Mouse (Mus musculus) kidney, embryonic 14.5 days (tissue): ENCODE results near the gene Plppr3. TPM values are rescaled to one million over a fixed set of nuclear protein-coding genes. Genes with fewer than 3 reads are reported as not detected.

Experiments
- ATAC-seq: fragments of 200-750 bp; cut with Nextera tagmentation; 2 replicates; pipeline ENCODE4 v1.8.0; 2017; ENCODE audit warnings: moderate number of reproducible peaks, mild to moderate bottlenecking, moderate TSS enrichment, moderate library complexity; ENCODE audit not compliant: low FRiP score, low TSS enrichment
- H3K27ac ChIP-seq: fragments of 300-500 bp; sonication (generic); 2 replicates; pipeline ENCODE4 v1.5.1; 2014; ENCODE audit warnings: low read depth, mild to moderate bottlenecking, low read length, moderate library complexity, mixed read lengths
- H3K27me3 ChIP-seq: fragments of 300-500 bp; sonication (generic); 2 replicates; pipeline ENCODE4 v1.6.1; 2014; ENCODE audit warnings: mild to moderate bottlenecking, low read length; ENCODE audit not compliant: control insufficient read depth, insufficient read depth
- H3K36me3 ChIP-seq: fragments of 300-500 bp; sonication (generic); 2 replicates; pipeline ENCODE4 v1.6.1; 2014; ENCODE audit warnings: low read length, mixed read lengths; ENCODE audit not compliant: control insufficient read depth, insufficient read depth
- H3K4me1 ChIP-seq: fragments of 300-500 bp; sonication (generic); 2 replicates; pipeline ENCODE4 v1.6.1; 2014; ENCODE audit warnings: low read length, mixed read lengths; ENCODE audit not compliant: control insufficient read depth, insufficient read depth
- H3K4me2 ChIP-seq: fragments of 300-500 bp; sonication (generic); replicated peaks from 2 replicates; pipeline ENCODE4 v1.6.1; 2014; ENCODE audit warnings: low read depth, mild to moderate bottlenecking, low read length
- H3K4me3 ChIP-seq: fragments of 300-500 bp; sonication (generic); 2 replicates; pipeline ENCODE4 v1.5.1; 2014; ENCODE audit warnings: mild to moderate bottlenecking, low read length
- H3K9ac ChIP-seq: fragments of 300-500 bp; sonication (generic); 2 replicates; pipeline ENCODE4 v1.6.1; 2014; ENCODE audit warnings: low read depth, mild to moderate bottlenecking, low read length, moderate library complexity
- H3K9me3 ChIP-seq: fragments of 300-500 bp; sonication (generic); 2 replicates; pipeline ENCODE4 v1.6.1; 2016; ENCODE audit warnings: low read length; ENCODE audit not compliant: control insufficient read depth
- WGBS: fragments of 180-500 bp; shearing (Covaris S2); extraction: QIAGEN DNeasy Blood & Tissue Kit; methylation state at CpG from one replicate; pipeline ENCODE4 v1.1.7; 2014; 5-methylcytosine and 5-hydroxymethylcytosine counted together
- polyA plus RNA-seq: library from polyadenylated mRNA; unstranded; fragments of >200 nt; fragmentation: Nextera tagmentation; extraction: Ambion mirVana; gene quantifications from 2 replicates; pipeline ENCODE4 v1.2.1, GENCODE M21; 2014

The Plppr3 gene
- polyA plus RNA-seq, 1 experiment from 2014 or later, result 59.7 TPM

DNA sequence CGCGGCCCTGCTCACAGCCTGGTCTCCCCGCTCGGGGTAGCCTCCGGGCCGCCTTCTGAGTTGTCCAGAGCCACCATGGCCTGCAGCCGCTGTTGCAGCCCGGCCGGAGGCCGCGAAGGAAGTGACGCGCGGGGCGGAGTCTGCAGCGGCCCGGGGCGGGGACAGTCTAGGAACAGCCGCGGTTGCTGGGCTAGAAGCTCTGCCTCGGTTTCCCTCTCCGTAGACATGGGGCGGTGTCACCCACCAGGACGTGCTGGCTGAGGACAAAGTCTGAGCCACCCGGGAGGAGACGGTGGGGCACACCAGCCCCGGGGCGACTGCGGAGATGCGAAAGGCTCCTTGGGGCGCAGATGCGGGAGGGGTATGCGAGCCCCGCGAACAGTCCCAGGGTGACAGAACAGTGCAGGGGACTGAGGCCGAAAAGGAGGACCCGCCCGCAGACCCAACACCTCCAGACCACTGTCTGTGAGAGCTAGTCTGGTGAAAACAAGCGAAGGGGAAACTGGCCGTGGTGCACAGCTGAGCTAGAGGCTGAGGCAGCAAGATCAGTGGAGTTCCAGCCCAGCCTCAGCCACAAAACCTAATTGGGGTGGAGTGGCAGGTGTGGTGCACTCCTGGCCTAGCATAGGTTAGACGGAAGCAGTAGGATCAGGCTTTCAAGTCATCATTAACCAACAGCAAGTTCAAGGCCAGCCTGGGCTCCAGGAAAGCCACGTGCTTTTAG lies 42.5 kb upstream of the Plppr3 start, which contains the start of gene Kiss1r:
Gene Kiss1r, plus strand, starts transcription at position 164 of the 724 bp plus-strand sequence.
- Histone ChIP-seq H3K9ac (peak within 1 kb of the TSS; percentile 85), H3K36me3 (peaks cover 8% of the 10 kb centered on the region; the same call in 1 of the 2 replicates), H3K4me3 (peak within 1 kb of the TSS; percentile 53), H3K27ac (peak within 1 kb of the TSS; percentile 26; the same call in 1 of the 2 replicates), H3K4me2 (peak within 1 kb of the TSS; percentile 62), H3K9me3 (no peaks in the 10 kb centered on the region), H3K4me1 (peaks cover 28% of the 10 kb centered on the region), H3K27me3 (peaks cover 45% of the 10 kb centered on the region)
- 2% methylated on average over 42 of the region's 42 CpGs for WGBS
- peak; percentile 77 for ATAC-seq

DNA sequence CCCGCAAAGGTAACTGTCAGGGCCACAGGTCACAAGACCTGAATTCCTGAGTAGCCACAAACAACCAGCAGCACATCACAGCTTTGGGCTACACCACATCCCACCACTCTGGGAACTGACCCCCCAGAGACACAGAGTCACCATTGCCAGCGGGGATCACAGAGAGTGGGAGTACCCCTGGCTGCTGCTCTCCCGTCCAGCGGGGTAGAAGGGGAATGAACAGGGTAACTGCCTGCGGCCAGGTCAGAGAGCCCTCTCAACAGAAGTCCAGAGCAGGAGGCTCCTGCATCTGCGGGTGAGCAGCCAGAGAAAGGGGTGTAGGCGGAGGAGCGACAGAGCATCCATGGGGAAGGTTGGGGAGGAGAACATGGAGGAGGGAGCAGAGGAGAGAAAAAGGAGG lies 41.6 kb upstream of the Plppr3 start:
- 5% methylated on average over 8 of the region's 8 CpGs for WGBS
- Histone ChIP-seq H3K27me3 (peaks cover 36% of the 10 kb centered on the region), H3K36me3 (peaks cover 17% of the 10 kb centered on the region), H3K9me3 (no peaks in the 10 kb centered on the region), H3K9ac (peak overlapping the region; percentile 85), H3K27ac (no peak overlapping the region), H3K4me1 (peaks cover 19% of the 10 kb centered on the region), H3K4me2 (peak overlapping the region; percentile 62), H3K4me3 (peak overlapping the region; percentile 53)
- no peak for ATAC-seq

DNA sequence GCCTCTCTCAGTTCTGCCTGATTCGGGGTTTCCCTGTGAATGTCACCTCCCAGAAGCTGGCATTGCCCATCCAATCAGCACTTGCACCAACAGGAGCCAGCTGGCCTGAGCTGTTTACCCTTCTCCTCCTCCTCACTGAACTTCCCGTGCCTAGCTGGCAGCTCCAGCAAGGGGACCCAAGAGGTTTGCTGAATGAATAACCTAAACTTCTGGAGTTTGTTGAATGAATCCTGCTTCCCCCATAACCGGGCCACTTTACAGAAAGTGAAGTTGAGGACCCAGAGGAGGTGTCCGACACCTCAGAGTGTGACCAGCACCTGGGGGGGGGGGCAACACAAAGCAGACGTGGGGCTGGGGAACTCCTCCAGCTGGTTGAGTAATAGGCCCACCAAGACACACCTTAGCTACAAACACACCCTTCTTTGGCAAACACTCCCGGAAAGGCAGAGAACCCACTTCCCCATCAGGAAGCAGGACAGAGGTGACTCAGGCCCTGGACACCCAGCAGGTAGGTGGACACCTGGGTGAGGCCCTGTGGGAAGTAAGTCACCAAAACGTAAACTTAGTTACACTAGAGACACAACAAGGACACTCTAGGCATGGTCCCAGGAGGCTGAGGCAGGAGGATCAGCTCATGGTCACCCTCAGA lies 40.6 kb upstream of the Plppr3 start:
- H3K4me3 ChIP-seq, result no peak overlapping the region
- 70% methylated on average over 7 of the region's 7 CpGs for WGBS
- peaks cover 26% of the 10 kb centered on the region for H3K27me3 ChIP-seq
- ATAC-seq, result no peak
- H3K9me3 ChIP-seq, result no peaks in the 10 kb centered on the region
- H3K9ac ChIP-seq, result no peak overlapping the region
- no peak overlapping the region for H3K27ac ChIP-seq
- H3K36me3 ChIP-seq, result peaks cover 24% of the 10 kb centered on the region
- H3K4me1 ChIP-seq, result peaks cover 10% of the 10 kb centered on the region; the same call in 1 of the 2 replicates
- H3K4me2 ChIP-seq, result no peak overlapping the region; the same call in 1 of the 2 replicates

DNA sequence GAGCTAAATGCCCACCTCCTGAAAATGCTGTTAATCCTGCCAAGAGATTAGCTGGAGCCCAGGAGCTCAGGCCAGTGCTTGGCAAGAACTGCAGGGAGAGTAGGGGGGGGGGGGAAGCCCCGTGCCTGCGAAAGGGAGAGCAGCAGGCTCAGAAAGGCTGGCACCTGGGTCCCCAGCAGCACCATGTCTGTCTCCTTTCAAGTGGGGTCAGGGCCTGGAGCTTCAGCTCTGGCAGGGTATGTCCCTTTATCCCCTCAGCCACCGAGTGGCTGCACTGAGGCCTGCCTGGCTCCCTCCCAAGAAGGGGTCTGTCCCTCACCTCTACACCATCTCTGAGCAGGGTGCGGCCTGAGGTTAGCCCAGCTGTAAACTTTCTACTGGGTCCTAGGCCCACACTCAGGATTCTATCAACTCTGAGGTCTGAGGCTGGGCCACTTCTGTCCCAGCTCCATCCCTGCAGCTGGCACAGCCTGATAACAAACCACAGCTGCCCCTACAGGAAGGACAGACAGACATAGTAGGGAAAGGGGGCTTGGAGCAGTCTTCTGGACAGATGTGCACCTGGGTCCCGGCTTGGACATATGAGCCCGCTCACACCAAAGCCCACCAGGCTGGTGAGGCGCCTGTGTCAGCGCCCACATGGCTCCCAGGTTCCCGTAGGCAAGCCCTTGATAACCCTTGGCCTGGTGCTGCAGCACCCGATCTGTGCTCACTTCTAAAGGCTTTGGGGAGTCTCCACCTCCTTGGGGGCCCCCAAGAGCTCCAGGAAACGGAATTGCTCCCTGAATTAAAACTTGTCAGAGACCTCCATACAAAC lies 39.9 kb upstream of the Plppr3 start:
- Histone ChIP-seq H3K9me3 (no peaks in the 10 kb centered on the region), H3K27ac (no peak overlapping the region), H3K4me2 (no peak overlapping the region; the same call in 1 of the 2 replicates), H3K9ac (no peak overlapping the region), H3K36me3 (peaks cover 24% of the 10 kb centered on the region), H3K27me3 (peaks cover 19% of the 10 kb centered on the region), H3K4me3 (no peak overlapping the region), H3K4me1 (peaks cover 5% of the 10 kb centered on the region; the same call in 1 of the 2 replicates)
- ATAC-seq, result no peak
- WGBS, result 77% methylated on average over 11 of the region's 11 CpGs

DNA sequence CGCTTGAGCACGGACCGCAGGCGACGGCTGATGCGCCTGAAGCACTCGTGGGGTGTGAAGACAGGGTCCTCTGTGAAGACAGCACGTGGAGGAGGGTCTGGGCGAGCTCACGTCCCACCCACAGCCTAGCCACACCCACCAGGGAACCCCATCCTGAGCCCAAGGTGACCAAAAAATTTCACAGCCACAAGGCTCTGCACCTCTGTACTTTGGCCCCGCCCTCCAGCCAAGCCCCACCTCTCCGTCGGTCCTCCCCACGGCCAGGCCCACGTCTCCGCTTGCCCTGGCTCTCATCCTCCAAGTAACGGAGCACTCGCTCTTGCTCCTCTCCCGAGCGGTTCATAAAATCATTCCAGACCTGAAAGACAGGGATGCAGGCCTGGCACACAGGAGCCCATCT lies 38.0 kb upstream of the Plppr3 start:
- H3K9ac ChIP-seq, result no peak overlapping the region
- WGBS, result 69% methylated on average over 20 of the region's 20 CpGs

DNA sequence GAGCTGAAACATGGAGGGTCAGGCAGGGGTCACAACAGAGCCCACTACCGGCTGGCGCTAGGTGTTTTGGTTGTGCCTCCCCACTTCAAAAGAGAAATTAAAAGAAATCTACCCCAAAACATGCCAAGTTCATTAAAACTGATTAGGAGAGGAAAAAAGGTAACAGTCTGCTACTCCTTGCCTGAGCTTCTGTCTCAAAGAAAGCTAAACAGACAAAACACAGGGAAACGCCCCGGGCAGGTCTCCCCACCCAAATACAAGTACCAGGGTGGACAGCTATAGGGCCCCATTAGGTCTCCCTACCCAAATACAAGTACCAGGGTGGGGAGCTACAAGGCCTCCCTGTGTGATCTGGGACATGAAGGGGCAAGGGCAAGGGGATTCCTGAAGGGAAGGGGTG lies 36.1 kb upstream of the Plppr3 start, which contains the start of gene Gm26602:
Gene Gm26602, plus strand, starts transcription at position 301 of the 400 bp plus-strand sequence.
- WGBS, result 92% methylated on average over 4 of the region's 4 CpGs
- no peak within 1 kb of the TSS for H3K9ac ChIP-seq
- H3K27me3 ChIP-seq, result no peaks in the 10 kb centered on the region
- peaks cover 36% of the 10 kb centered on the region for H3K36me3 ChIP-seq
- no peaks in the 10 kb centered on the region for H3K9me3 ChIP-seq
- H3K27ac ChIP-seq, result peak within 1 kb of the TSS; percentile 6; the same call in 1 of the 2 replicates
- no peak within 1 kb of the TSS for H3K4me2 ChIP-seq
- ATAC-seq, result no peak
- no peak within 1 kb of the TSS for H3K4me3 ChIP-seq
- 0 out of 2 replicates have a peak, but pooled peaks cover 5% of the 10 kb centered on the region for H3K4me1 ChIP-seq

More for the DNA sequence above, 38.0 kb upstream of the Plppr3 start:
- H3K4me2 ChIP-seq, result no peak overlapping the region
- no peak for ATAC-seq
- no peaks in the 10 kb centered on the region; the same call in 1 of the 2 replicates for H3K27me3 ChIP-seq
- H3K9me3 ChIP-seq, result no peaks in the 10 kb centered on the region
- H3K4me3 ChIP-seq, result no peak overlapping the region
- H3K27ac ChIP-seq, result no peak overlapping the region
- peaks cover 24% of the 10 kb centered on the region for H3K36me3 ChIP-seq
- H3K4me1 ChIP-seq, result peaks cover 5% of the 10 kb centered on the region; the same call in 1 of the 2 replicates

DNA sequence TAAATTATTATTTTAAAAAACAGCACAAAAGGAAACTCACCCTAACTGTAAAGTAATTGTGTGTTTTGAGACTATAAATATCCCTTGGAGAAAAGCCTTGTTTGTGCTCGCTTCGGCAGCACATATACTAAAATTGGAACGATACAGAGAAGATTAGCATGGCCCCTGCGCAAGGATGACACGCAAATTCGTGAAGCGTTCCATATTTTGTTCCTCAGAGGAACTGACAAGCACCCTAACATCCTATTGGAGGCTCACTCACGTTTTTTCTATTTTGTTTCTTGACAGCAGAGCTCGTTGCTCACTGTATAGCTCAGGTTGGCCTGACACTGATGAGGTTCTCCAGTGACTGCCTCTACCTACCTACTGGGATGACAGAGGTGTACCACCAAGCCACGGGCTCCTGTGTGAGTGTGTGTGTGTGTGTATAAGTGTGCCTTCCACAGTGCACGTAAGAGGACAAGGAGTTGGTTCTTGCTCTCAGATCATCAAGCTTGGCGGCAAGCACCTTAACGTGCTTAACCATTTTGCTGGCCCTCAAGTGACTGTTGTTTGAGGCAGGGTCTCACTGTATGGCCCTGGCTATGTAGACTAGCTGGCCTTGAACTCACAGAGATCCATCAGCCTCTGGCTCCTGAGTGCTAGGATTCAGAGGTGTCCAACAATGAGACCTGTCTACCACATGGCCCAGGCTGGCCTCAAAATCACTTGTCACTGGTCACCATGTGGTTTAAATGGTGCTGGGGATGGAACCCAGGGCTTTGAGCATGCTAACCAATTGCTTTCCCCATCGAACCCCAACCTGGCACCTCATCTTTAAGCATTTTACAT lies 34.9 kb upstream of the Plppr3 start:
- Histone ChIP-seq H3K36me3 (peaks cover 47% of the 10 kb centered on the region), H3K4me3 (peak overlapping the region; percentile 75), H3K27ac (peak overlapping the region; percentile 6; the same call in 1 of the 2 replicates), H3K9me3 (no peaks in the 10 kb centered on the region), H3K9ac (no peak overlapping the region; the same call in 1 of the 2 replicates), H3K4me2 (peak overlapping the region; percentile 31), H3K4me1 (0 out of 2 replicates have a peak, but pooled peaks cover 3% of the 10 kb centered on the region), H3K27me3 (no peaks in the 10 kb centered on the region)
- WGBS, result 23% methylated on average over 14 of the region's 14 CpGs
- peak; percentile 46; the same call in 1 of the 2 replicates for ATAC-seq
